Mouse (Mus musculus): ENCODE data around the gene Fstl3.

DNA sequence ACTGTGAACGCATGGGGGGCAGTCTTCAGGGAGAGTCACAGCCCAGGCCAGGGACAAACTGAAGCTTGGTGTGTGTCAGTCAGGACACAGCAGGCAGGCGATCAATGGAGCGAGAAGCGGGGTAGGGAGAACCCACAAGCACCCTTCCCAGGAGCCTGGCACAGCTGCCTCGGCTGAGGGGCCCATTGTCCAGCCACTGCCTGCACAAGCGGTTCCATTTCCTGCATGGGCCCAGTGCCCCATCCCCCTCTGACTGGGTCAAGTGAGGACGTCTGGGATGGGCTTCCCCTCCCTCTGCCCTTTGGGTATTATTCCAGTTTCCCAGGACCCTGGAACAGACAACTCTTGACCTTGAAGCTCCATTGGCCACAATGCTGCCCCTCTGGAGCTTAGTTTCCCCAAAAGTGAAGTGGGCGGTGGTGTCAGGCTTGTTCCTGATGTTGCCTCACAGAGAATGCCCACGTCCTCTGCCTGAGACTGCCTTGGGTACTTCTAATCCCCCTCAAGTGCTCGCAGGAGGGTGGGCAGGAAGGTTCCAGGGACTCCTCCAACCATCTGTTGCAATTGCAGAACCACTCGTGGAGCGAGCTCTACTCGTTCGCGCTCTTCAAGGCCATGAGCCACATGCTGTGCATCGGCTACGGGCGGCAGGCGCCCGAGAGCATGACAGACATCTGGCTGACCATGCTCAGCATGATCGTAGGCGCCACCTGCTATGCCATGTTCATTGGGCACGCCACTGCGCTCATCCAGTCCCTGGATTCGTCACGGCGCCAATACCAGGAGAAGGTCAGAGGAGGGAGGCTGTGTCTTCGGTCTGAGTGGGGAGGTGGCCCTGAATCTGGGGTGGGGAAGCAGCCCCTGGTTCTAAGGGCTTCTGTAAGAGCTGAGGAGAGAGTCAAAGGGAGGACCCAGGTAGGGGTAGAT, 48.5 kb upstream of the Fstl3 start:
- TF ChIP-seq POLR2A (IDR thresholded peaks at IDR 0.05; ENCODE audit: borderline replicate concordance, control insufficient read depth, low read depth, low read length) (no peak), CTCF (IDR thresholded peaks at IDR 0.05; ENCODE audit: control insufficient read depth, insufficient read depth, low read length) (no peak)
